Mouse (Mus musculus): ENCODE results near the gene Bcl6.

Bcl6 gene

DNA sequence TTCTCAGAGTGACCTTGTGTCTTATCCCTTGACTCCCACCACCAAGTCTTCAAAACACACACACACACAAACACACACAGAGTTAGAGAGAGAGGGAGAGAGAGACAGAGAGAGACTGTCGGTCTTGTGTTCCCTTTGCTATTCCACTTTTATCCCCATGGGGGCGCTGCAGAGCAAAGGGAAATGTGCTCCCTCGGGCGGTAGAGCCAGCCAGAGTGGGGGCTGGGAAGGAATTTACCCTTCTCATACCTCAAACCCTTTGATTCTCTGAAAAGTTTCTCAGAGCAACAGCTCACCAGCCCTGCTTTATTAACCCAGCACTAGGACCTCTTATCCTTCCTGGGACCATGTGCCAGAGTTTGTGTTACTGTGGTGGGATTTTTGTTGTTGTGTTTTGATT lies 2.5 kb upstream of the Bcl6 start:
- no peak for DNase-seq (ENCODE audit: extremely low read depth, low read depth, low spot score)

DNA sequence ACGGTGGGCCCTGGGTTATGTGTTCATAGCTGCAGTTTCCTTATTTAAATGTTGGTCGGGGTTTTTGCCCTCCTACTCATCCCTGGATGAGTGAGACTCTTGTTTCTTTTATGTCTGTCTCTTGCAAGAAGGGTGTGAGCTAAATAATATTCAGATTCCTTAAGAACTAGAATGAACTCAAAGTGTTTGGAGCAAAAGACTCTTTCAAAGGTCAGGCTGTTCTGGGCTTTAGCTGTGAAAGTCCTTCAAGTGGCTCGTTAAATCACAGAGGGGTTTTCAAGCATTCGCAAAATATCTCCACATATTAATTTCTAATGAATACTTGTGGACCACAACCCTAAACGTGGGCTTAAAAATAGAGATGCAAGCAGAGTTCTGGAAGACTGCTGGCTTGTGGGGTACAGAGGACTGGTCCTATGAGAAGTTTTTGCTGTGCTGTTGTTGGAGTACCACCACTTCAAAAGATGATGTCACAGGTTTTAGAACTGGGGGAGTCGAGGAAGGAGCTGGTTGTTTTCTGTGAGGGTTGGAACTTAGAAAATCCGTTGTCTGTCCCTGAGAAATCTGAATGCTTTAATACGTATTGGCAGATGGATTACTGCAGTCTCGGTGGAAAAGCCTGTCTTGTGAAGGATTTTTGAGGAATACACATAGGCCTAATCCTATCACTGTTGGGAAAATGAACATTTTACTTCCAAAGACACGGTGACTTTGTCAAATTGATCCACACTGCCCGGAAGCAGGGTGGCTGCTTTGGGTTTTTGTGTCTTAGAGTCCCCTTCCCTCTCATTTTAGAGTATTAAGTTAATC lies 1.7 kb upstream of the Bcl6 start:
- DNase-seq (ENCODE audit: extremely low read depth, low read depth, low spot score) = no peak

- DNase-seq (ENCODE audit: extremely low read depth, low read depth, low spot score) = no peak
Measured at GRCm38 (mm10) chr16:23989209-23990160, 833 bp upstream of the Bcl6 start.

- DNase-seq (ENCODE audit: extremely low read depth, low read depth, low spot score) = no peak
Measured at GRCm38 (mm10) chr16:23988157-23988465, 541 bp downstream of the Bcl6 start.

DNA sequence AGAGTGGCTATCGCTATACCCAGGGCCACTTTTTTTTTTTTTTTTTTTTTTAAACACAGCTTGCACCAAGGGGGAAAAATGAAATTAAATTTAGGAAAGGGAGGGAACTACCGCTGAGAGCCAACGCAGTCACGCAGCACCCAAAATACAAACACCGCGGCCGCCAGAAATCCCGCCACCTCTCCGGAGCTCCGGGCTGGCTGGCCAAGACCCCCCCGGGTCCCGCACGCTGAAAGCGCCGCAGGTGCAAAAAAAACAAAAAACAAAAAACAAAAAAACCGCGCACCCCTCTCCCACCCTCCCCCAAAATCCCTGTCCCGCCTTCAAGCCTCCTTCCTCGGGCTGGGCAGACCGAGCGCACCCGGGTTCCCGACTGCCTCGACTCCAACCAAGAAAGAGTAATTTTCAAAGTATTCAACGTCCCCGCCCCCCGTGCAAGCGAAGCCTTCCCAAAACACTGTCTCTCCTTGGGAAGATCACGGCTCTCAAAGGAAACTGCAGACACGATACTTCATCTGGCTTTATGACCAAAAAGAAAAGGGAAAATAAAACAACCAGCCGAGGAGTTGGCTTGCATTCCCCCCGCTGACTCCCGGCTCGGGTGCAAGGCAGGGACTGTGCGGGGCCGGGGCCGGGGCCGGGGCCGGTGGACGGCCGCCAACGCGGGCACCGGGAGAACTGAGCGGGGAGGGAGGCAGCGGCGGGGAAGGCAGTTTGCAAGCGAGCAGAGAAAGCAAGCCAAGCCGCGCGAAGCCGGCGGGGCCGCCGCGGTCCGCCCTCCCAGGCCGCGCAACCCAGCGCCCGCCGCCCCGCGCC lies 1.1 kb downstream of the Bcl6 start:
- no peak for DNase-seq (ENCODE audit: extremely low read depth, low read depth, low spot score)

DNA sequence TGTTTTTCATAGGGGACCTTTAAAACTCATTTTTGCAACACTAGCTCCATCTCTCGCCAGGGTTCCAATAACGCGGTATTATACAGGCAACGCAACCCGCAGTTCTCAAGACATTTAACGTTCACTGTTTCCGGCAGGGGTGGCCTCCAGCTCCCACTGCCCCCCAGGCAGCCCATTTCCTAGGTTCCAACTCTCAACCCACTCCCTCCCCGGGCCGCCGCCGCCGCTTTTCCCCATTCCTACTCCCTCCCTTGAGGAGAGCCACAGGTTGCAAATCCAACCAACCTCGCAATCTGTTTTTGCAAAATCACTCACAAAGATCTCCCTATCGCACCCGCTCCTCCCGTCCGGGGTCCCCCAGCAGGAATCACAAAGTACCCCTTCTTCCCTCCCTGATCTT lies 1.8 kb downstream of the Bcl6 start:
- DNase-seq (ENCODE audit: extremely low read depth, low read depth, low spot score) = no peak

DNA sequence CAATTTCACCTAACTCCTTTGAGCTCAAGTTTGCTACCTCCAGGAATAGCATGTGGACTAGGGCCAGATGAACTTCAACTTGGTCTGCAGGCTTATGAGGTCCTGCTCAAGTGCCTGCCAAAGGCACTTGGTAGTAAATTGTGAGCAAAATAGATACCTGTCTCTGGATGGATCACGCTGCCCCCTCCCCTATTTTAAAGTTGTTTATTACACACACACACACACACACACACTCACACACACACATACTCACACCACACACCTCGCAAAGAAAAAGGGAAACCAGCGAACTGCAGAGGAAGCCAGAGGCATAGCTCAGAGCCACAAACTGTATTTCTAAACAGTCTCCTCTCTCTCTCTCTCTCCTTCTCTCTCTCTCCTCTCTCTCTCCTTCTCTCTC lies 2.5 kb downstream of the Bcl6 start:
- DNase-seq (ENCODE audit: extremely low read depth, low read depth, low spot score) = no peak

DNA sequence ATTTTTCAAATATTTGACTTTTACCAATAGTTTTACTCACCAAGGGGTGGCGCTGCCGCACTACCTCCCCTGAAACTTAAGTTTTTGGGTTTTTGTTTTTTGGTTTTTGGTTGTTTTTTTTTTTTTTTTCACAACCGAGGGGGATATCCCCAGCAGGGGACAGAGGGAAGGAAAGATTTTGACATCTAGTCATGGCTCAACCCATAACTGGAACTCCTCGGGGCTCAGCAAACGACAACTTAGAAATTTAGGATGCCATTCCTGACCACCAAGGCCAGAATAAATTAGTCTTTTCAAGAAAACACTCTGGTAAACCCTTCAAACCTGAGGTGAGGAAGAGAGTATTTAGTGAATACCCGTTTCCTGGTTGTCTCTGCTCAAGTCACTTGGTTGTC lies 3.2 kb downstream of the Bcl6 start:
- DNase-seq (ENCODE audit: extremely low read depth, low read depth, low spot score) = no peak

GRCm38 (mm10) chr16:23984760-23985466 lies 3.7 kb downstream of the Bcl6 start:
- no peak for DNase-seq (ENCODE audit: extremely low read depth, low read depth, low spot score)

DNA sequence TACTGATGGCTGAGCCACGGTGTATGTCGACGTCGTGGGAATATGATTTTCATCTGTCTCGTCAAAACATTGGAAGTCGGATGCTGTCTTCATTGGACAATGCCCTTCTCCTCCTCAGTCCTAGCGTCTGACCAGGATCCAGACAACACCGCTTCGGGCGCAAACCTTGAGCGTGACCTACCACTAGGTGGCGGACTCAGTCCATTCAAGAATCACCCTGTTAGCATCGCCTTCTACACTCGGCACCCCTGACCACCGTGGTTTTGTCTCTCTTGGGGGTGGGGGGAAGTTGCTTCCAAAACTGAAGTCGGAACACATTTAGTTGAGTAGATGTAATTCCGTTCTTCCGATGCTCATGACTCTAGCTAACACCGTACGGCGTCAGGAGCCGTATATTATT lies 4.5 kb downstream of the Bcl6 start:
- no peak for DNase-seq (ENCODE audit: extremely low read depth, low read depth, low spot score)

DNA sequence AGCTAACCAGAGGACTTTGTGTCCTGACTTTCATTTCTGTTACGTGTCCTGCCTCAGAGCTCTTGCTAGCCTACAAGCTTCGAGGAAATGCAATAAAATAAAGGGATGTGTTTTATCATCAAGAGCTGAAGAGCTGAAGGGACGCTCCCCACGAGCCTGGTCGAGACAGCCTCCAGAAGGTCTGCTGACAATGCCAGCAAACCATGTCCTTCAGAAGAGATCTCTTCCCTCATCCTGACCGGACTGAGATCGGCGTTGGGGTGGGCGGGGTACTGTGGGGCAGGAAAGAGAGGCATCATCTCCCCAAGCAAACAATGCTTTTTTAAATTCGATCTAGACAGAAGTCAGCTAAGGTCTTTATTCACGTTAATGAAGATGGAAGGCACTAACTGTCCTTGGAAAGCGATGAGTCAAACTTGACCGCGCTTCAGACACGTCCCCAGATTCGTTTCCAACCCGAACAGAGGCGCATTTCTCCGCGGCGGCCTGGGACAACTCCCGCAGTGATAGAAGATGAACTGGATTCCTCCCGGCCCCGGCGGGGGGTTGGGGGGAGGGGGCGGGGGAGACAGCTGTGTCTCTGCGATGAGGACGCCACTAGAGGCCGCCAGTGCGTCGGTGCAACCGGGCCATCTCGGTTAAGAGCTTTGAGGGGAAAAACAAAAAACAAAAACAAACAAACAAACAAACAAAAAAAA lies 5.6 kb downstream of the Bcl6 start:
- DNase-seq (ENCODE audit: extremely low read depth, low read depth, low spot score) = no peak

DNA sequence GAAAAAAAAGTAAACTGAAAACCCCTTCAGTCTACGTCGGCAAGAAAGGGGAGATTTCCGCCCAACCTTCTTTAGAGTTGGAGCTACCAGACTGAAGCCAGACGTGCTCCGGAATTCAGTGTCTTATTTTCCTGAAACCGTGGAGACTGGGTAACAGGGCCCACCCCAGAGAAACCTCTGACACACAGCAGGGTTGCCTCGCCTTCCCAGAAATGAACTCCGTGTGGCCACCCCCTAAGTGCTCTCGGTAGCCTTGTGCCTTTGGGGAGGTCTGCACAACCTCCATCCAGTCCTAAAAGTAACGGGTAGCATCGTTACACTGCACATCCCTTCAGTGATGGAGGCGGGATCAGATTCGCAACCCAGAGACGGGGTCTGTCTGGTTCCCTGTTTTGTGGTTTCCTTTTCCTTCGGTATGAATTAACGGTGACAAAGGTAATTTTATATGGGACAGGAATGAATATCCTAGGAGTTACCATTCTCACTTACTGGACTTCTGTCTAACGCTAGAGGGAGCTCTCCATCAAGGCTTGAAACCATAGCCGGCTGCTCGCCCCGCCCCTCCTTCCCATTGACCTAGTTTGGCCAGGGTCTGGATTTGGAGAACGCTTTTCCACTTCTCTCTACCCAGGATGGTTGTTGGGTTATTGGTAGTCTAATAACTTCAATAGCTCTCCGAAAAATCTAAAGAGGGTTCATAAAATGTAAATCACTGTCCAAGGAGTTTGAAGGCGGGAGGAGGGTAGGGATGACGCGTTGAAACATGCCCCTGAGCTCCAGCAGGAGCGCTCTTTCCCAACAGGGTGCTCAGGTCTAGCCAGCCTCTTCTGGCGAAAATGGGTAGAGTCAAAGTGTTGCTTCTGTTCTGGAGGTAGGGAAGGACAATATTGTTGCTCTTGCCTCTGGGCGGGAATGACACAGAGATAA lies 6.5 kb downstream of the Bcl6 start:
- no peak for DNase-seq (ENCODE audit: extremely low read depth, low read depth, low spot score)

- no peak for DNase-seq (ENCODE audit: extremely low read depth, low read depth, low spot score)
Measured at GRCm38 (mm10) chr16:23980991-23981720, 7.5 kb downstream of the Bcl6 start.

DNA sequence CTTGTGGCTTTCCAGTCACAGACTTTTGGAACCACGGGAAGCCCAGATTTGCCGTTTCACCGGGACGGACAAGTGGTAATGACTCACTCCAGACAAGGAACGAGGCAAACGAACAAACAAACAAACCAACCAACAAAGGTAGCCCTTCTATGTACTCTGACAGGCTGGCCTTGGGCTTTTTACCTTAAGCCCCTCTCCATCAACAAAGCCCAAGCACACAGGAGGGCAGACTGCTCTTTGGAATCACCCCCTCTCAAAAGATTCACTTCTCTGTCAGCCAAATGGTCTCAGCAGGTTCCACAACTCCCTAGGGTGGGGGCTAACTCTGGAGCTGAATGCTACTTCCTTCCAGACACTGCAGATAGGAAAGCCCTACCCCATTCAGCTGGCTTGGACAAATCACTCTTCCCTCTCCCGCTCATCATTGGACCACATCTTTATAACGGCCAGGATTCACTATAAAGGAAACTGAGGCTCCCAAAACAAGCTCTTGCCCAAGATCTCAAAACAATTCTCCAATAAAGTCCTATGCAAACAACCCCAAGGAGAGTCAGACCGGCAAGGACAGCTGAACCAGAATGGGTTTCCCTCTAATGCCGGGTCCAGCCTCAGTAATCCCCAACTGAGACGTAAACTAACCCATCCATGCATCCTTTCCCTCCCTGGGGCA lies 8.3 kb downstream of the Bcl6 start:
- no peak for DNase-seq (ENCODE audit: extremely low read depth, low read depth, low spot score)

- DNase-seq (ENCODE audit: extremely low read depth, low read depth, low spot score) = no peak
Measured at GRCm38 (mm10) chr16:23979446-23979845, 9.2 kb downstream of the Bcl6 start.

GRCm38 (mm10) chr16:23978495-23978894 lies 10.2 kb downstream of the Bcl6 start:
- DNase-seq (ENCODE audit: extremely low read depth, low read depth, low spot score) = no peak

- DNase-seq (ENCODE audit: extremely low read depth, low read depth, low spot score) = no peak
Measured at GRCm38 (mm10) chr16:23977732-23978131, 10.9 kb downstream of the Bcl6 start.

DNA sequence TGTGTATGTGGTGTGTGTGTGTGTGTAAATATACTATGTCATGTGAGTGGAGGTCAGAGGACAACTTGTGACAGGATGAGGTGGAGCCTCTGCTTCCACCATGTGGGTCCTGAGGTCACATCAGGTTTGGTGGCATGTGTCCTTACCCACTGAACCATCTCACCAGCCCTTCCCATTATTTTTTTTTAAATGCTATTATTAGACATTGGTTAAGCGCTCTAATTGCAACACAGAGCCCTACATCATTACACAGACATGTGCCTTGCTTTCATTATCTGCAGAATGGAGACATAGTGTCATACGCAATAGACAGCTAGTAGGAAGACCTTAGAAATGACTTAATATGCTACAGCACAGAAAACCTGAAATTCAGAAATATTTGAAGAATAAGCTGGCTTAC lies 12.5 kb downstream of the Bcl6 start:
- no peak for DNase-seq (ENCODE audit: extremely low read depth, low read depth, low spot score)

Data from fat pad, adult 2 months (tissue).